Mouse (Mus musculus): Measurements from ENCODE around the gene Wfdc16.
"Not testable (repeated sequence)": the region's sequence is repeated elsewhere in the genome, so short reads cannot be mapped to it uniquely, and the experiment has no call there.

DNA sequence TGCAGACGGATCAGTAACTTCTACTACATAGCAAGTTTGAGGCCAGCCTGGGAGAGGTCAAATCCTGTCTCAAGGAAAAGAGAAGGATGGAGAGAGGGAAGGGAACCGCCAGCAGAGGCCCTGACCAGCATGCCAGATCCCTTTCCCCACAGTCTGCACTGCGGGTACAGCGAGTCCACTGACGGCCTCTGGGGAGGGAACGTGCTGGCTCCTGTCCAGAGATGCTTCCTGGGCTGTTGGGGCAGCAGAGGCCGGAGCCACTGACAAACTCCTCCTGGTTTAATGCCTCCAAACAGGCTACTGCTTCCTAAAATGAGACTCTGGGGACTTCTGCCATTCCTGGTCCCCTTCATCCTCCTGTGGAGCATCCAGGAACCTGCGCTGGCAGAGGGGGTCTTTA is 25.1 kb downstream of the Wfdc16 start, which contains the start of the genes Wfdc6b and Wfdc8:
- TF ChIP-seq CTCF (IDR thresholded peaks at IDR 0.05; ENCODE audit: borderline replicate concordance, control insufficient read depth, extremely low read depth, insufficient read depth, low read length, poor library complexity); POLR2A (IDR thresholded peaks at IDR 0.05; ENCODE audit: control insufficient read depth, extremely low read depth, insufficient read depth, low read length, poor library complexity): not testable (repeated sequence)
